Mouse (Mus musculus) limb, embryonic 11.5 days (tissue): ENCODE data around the gene Ino80. TPM values are rescaled to one million over a fixed set of nuclear protein-coding genes. Genes with fewer than 3 reads are reported as not detected.

Source experiments
- ATAC-seq: fragments of 200-750 bp; cut with Nextera tagmentation; 2 replicates; pipeline ENCODE4 v1.8.0; 2017; ENCODE audit warnings: low read depth; ENCODE audit not compliant: insufficient number of reproducible peaks, low FRiP score, low TSS enrichment
- DNase-seq: peaks from one replicate; pipeline ENCODE4 v3.0.0-alpha.2; 2015; ENCODE audit warnings: low spot score
- H3K27ac ChIP-seq: fragments of 300-500 bp; sonication (generic); replicated peaks from 2 replicates; pipeline ENCODE4 v1.5.1; 2014; ENCODE audit warnings: low read depth, mild to moderate bottlenecking, low read length
- H3K27me3 ChIP-seq: fragments of 300-500 bp; sonication (generic); 2 replicates; pipeline ENCODE4 v1.6.1; 2014; ENCODE audit warnings: mild to moderate bottlenecking, low read length, mixed read lengths; ENCODE audit not compliant: control insufficient read depth, insufficient read depth
- H3K36me3 ChIP-seq: fragments of 300-500 bp; sonication (generic); 2 replicates; pipeline ENCODE4 v1.6.1; 2014; ENCODE audit warnings: mild to moderate bottlenecking, low read length, moderate library complexity, mixed read lengths; ENCODE audit not compliant: control insufficient read depth, insufficient read depth
- H3K4me1 ChIP-seq: fragments of 300-500 bp; sonication (generic); 2 replicates; pipeline ENCODE4 v1.6.1; 2014; ENCODE audit warnings: low read length, mixed read lengths; ENCODE audit not compliant: control insufficient read depth, insufficient read depth
- H3K4me2 ChIP-seq: fragments of 300-500 bp; sonication (generic); 2 replicates; pipeline ENCODE4 v1.6.1; 2014; ENCODE audit warnings: low read depth, mild to moderate bottlenecking, moderate library complexity; ENCODE audit not compliant: severe bottlenecking
- H3K4me3 ChIP-seq: fragments of 300-500 bp; sonication (generic); 2 replicates; pipeline ENCODE4 v1.5.1; 2014; ENCODE audit warnings: low read depth, low read length
- H3K9ac ChIP-seq: fragments of 300-500 bp; sonication (generic); 2 replicates; pipeline ENCODE4 v1.6.1; 2014; ENCODE audit warnings: mild to moderate bottlenecking, low read length
- H3K9me3 ChIP-seq: fragments of 300-500 bp; sonication (generic); 2 replicates; pipeline ENCODE4 v1.6.1; 2016; ENCODE audit warnings: low read length; ENCODE audit not compliant: control insufficient read depth
- WGBS: fragments of 180-500 bp; shearing (Covaris S2); extraction: QIAGEN DNeasy Blood & Tissue Kit; methylation state at CpG from one replicate; pipeline ENCODE4 v1.1.7; 2014; 5-methylcytosine and 5-hydroxymethylcytosine counted together
- polyA plus RNA-seq: library from polyadenylated mRNA; unstranded; fragments of >200 nt; fragmentation: Nextera tagmentation; extraction: Ambion mirVana; gene quantifications from 2 replicates; pipeline ENCODE4 v1.2.1, GENCODE M21; 2014

Ino80 gene
- polyA plus RNA-seq, 1 experiment from 2014 or later, result 5.2 TPM

DNA sequence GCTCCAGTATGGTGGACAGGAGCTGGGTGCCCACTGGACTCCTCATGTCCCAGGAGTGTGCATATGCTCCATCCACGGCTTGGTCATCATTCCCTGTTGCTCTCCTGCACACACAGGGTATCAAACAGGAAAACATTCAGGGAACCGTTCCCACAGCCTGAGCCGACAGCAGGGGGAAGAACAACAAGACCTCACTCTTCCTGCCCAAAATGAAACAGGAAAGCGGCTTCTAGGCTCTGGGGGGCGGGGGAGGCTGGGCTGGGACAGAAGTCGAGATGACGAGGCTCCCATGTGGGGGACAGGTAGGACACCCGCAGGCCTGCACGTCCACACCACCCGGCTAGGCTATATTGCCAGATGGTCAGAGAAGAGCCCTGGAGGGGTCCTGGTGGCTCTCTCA lies 141.0 kb downstream of the Ino80 start:
- Histone ChIP-seq H3K4me3 (no peak overlapping the region), H3K36me3 (no peaks in the 10 kb centered on the region), H3K9ac (no peak overlapping the region), H3K4me2 (no peak overlapping the region), H3K27me3 (peaks cover 10% of the 10 kb centered on the region), H3K9me3 (no peaks in the 10 kb centered on the region), H3K4me1 (no peaks in the 10 kb centered on the region), H3K27ac (no peak overlapping the region)
- WGBS, result 64% methylated on average over 10 of the region's 10 CpGs
- no peak for DNase-seq
- ATAC-seq, result no peak

DNA sequence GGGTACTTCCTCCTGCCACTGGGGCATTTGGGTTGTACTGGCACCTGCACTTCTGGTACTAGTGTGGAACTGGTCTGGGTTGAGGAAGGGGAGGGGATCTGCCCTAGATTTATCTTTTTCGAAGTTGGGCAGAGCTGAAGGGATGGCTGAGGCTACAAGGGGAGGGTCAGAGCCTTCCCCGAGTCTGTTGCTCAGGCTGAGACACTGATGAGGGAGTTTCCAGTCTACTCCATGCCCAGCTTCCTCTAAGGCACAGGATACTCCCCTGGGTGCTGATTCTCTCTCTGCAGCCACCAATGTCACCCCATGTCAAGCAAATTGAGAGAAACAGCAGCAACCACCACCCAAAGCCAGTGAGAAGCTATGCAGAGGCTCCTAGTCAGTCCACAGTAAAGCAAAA lies 141.5 kb downstream of the Ino80 start:
- no peaks in the 10 kb centered on the region for H3K4me1 ChIP-seq
- WGBS, result 72% methylated on average over 2 of the region's 2 CpGs
- no peak overlapping the region for H3K4me3 ChIP-seq
- H3K36me3 ChIP-seq, result no peaks in the 10 kb centered on the region
- no peak overlapping the region for H3K27ac ChIP-seq
- no peak overlapping the region for H3K9ac ChIP-seq
- no peak for DNase-seq
- no peaks in the 10 kb centered on the region for H3K9me3 ChIP-seq
- no peak overlapping the region for H3K4me2 ChIP-seq
- ATAC-seq, result no peak
- H3K27me3 ChIP-seq, result peaks cover 13% of the 10 kb centered on the region

DNA sequence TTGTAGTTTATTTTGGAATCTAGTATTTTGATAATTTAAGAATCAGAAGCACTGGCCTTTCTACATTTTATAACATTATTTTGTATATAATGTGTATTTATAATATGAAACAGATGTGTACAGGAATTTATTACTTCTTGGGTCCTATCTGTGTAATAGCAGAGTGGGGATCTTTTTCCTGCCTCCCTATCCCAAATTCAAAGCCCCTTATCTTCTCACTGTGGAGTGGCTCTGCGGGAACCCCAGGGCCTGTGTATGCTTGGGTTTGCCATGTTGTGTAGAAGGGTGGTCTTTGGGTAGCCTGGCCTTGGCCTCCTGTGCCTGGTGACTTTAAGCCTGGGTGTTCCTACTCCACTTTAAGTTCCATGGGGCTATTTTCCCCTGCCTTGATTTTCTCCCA lies 142.0 kb downstream of the Ino80 start:
- no peak overlapping the region for H3K4me2 ChIP-seq
- no peaks in the 10 kb centered on the region for H3K4me1 ChIP-seq
- no peak overlapping the region for H3K4me3 ChIP-seq
- H3K9me3 ChIP-seq, result no peaks in the 10 kb centered on the region
- 91% methylated on average over 1 of the region's 1 CpGs for WGBS
- peaks cover 16% of the 10 kb centered on the region for H3K27me3 ChIP-seq
- H3K27ac ChIP-seq, result no peak overlapping the region
- no peak for DNase-seq
- ATAC-seq, result no peak
- H3K9ac ChIP-seq, result no peak overlapping the region
- no peaks in the 10 kb centered on the region for H3K36me3 ChIP-seq

GRCm38 (mm10) chr2:119334964-119335525 lies 142.4 kb downstream of the Ino80 start:
- H3K27me3 ChIP-seq, result peaks cover 20% of the 10 kb centered on the region
- whole genome bisulfite sequencing, result 69% methylated on average over 7 of the region's 7 CpGs

GRCm38 (mm10) chr2:119334135-119334534 lies 143.4 kb downstream of the Ino80 start:
- Histone ChIP-seq H3K4me3 (no peak overlapping the region), H3K9ac (no peak overlapping the region), H3K36me3 (no peaks in the 10 kb centered on the region), H3K27me3 (peaks cover 29% of the 10 kb centered on the region), H3K4me1 (no peaks in the 10 kb centered on the region), H3K9me3 (no peaks in the 10 kb centered on the region), H3K27ac (no peak overlapping the region), H3K4me2 (no peak overlapping the region)
- no peak for DNase-seq
- 47% methylated on average over 1 of the region's 1 CpGs for WGBS
- ATAC-seq, result no peak

More at GRCm38 (mm10) chr2:119334964-119335525, 142.4 kb downstream of the Ino80 start:
- no peak overlapping the region for H3K9ac ChIP-seq
- H3K4me3 ChIP-seq, result no peak overlapping the region
- no peaks in the 10 kb centered on the region for H3K36me3 ChIP-seq
- no peak overlapping the region for H3K27ac ChIP-seq
- no peaks in the 10 kb centered on the region for H3K9me3 ChIP-seq
- H3K4me1 ChIP-seq, result no peaks in the 10 kb centered on the region
- no peak overlapping the region for H3K4me2 ChIP-seq
- DNase-seq (no peak), ATAC-seq (no peak)

- Histone ChIP-seq H3K27me3 (peaks cover 47% of the 10 kb centered on the region), H3K4me1 (no peaks in the 10 kb centered on the region), H3K4me2 (no peak overlapping the region), H3K9ac (no peak overlapping the region), H3K27ac (no peak overlapping the region), H3K9me3 (no peaks in the 10 kb centered on the region), H3K4me3 (no peak overlapping the region), H3K36me3 (no peaks in the 10 kb centered on the region)
- DNase-seq (no peak), ATAC-seq (no peak)
- 74% methylated on average over 24 of the region's 24 CpGs for WGBS
Observed at GRCm38 (mm10) chr2:119332177-119332661, 145.3 kb downstream of the Ino80 start.

DNA sequence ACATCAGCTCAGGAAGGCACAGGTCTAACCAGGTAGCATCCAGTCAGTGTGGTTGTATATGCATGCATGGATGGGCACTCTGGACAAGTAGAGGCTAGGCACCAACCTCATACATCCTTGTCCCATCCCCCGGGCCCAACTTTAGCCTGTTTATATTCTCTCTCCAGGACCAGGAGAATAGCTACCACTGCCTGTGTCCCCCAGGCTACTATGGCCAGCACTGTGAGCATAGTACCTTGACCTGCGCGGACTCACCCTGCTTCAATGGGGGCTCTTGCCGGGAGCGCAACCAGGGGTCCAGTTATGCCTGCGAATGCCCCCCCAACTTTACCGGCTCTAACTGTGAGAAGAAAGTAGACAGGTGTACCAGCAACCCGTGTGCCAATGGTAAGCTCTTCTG lies 146.7 kb downstream of the Ino80 start:
- no peak overlapping the region for H3K4me3 ChIP-seq
- no peak overlapping the region for H3K9ac ChIP-seq
- H3K27me3 ChIP-seq, result peaks cover 61% of the 10 kb centered on the region
- WGBS, result 87% methylated on average over 8 of the region's 8 CpGs
- peaks cover 10% of the 10 kb centered on the region; the same call in 1 of the 2 replicates for H3K4me1 ChIP-seq
- no peaks in the 10 kb centered on the region for H3K36me3 ChIP-seq
- H3K4me2 ChIP-seq, result no peak overlapping the region
- no peaks in the 10 kb centered on the region for H3K9me3 ChIP-seq
- ATAC-seq (no peak), DNase-seq (no peak)
- H3K27ac ChIP-seq, result no peak overlapping the region

DNA sequence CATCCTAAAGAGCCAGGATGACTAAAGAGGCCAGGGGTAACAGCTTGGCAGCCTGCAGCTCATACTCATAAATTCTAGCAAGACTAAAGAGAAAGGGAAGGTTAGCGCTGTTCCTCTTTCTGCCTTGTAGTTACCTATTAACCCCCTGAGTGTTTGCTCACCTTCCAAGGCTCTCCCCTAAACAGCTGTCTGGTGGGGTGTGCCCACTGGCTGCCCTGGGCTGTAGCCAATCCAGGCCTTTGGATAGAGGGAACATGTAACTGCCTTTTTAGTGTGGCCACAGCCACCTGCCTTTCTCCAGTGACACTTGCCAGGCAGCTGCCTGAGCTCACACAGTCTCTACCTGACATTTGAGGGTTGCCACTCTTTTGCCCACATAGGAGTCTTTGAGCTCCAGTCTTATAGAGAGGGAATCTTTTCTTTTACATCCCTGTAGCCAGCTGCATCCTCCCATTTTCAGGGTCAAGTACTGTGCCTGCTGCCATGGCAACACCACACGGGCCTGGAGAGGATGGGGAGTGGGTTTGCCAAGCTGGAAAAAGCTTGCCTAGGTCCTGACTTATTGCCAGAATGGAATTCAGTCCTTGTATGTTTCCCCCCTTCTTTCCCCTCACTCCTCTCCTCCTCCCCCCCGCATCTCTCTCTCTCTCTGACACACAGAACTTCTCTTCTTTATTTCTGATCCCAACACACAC lies 148.2 kb downstream of the Ino80 start:
- Histone ChIP-seq H3K4me2 (no peak overlapping the region), H3K4me3 (no peak overlapping the region), H3K4me1 (peaks cover 20% of the 10 kb centered on the region), H3K27me3 (peaks cover 76% of the 10 kb centered on the region), H3K9ac (no peak overlapping the region), H3K36me3 (no peaks in the 10 kb centered on the region), H3K27ac (no peak overlapping the region), H3K9me3 (no peaks in the 10 kb centered on the region)
- ATAC-seq (no peak), DNase-seq (no peak)
- 65% methylated on average over 3 of the region's 3 CpGs for WGBS
